ENCODE assay signal across 8 mouse cellular contexts in genomic region chr2:31759751-31760460, GRCm38 (mm10). TPM values are rescaled to one million over a fixed set of nuclear protein-coding genes. Genes with fewer than 3 reads are reported as not detected.
DNase-seq lines count a peak whose midpoint lies in the region; ATAC-seq and TF ChIP-seq lines count a peak whose summit lies in the region.

No protein-coding gene starts in this region.

- H3K4me2 ChIP-seq in hindbrain, embryonic 15.5 days, result peak overlapping the region; percentile 76
- H3K4me2 ChIP-seq in liver, embryonic 11.5 days, result peak overlapping the region; percentile 76
- peak overlapping the region; percentile 86 for H3K4me2 ChIP-seq in myocyte (ENCODE audit: low read depth)
- peak overlapping the region; percentile 95 for H3K4me2 ChIP-seq in stomach, embryonic 16.5 days (ENCODE audit: low read depth, low read length)

- H3K4me3 ChIP-seq in layer of hippocampus, adult 2 months, result peak overlapping the region; percentile 65
- H3K4me3 ChIP-seq in hindbrain, embryonic 15.5 days, result peak overlapping the region; percentile 49
- peak overlapping the region; percentile 67 for H3K4me3 ChIP-seq in liver, embryonic 11.5 days (ENCODE audit: low read depth, low read length)
- H3K4me3 ChIP-seq in myocyte, result peak overlapping the region; percentile 89
- H3K4me3 ChIP-seq in stomach, embryonic 16.5 days (replicated peaks; ENCODE audit: low read length), result peak overlapping the region; percentile 68

- peak overlapping the region; percentile 58 for H3K9ac ChIP-seq in hindbrain, embryonic 15.5 days
- peak overlapping the region; percentile 82 for H3K9ac ChIP-seq in liver, embryonic 11.5 days (ENCODE audit: low read depth, low read length)
- peak overlapping the region; percentile 88 for H3K9ac ChIP-seq in stomach, embryonic 16.5 days (ENCODE audit: low read length)

- no peak for TF ChIP-seq CTCF in layer of hippocampus, adult 2 months (conservative IDR thresholded peaks at IDR 0.05)

- no peaks in the 10 kb centered on the region for H3K36me3 ChIP-seq in hindbrain, embryonic 15.5 days
- no peaks in the 10 kb centered on the region for H3K36me3 ChIP-seq in liver, embryonic 11.5 days (ENCODE audit: control insufficient read depth, insufficient read depth, low read length)
- H3K36me3 ChIP-seq in myocyte (ENCODE audit: control insufficient read depth, insufficient read depth), result no peaks in the 10 kb centered on the region
- no peaks in the 10 kb centered on the region for H3K36me3 ChIP-seq in stomach, embryonic 16.5 days (ENCODE audit: control insufficient read depth, insufficient read depth, low read length)

- peak overlapping the region; percentile 92 for H3K27ac ChIP-seq in layer of hippocampus, adult 2 months
- peak overlapping the region; percentile 28 for H3K27ac ChIP-seq in hindbrain, embryonic 15.5 days (replicated peaks)
- H3K27ac ChIP-seq in liver, embryonic 11.5 days (ENCODE audit: low read depth, low read length), result peak overlapping the region; percentile 87
- peak overlapping the region; percentile 95 for H3K27ac ChIP-seq in stomach, embryonic 16.5 days (ENCODE audit: low read length)

- peak; percentile 66 for TF ChIP-seq POLR2A in myocyte (IDR thresholded peaks at IDR 0.05; ENCODE audit: insufficient read length, low read depth)

- peaks cover 51% of the 10 kb centered on the region for H3K4me1 ChIP-seq in hindbrain, embryonic 15.5 days (replicated peaks)
- peaks cover 35% of the 10 kb centered on the region for H3K4me1 ChIP-seq in liver, embryonic 11.5 days (replicated peaks; ENCODE audit: control insufficient read depth, insufficient read depth, low read length)
- peaks cover 35% of the 10 kb centered on the region for H3K4me1 ChIP-seq in stomach, embryonic 16.5 days (ENCODE audit: control insufficient read depth, insufficient read depth, low read length)

- peak in 1 of 2 experiments; percentile 51 for DNase-seq in layer of hippocampus, adult 2 months (ENCODE audit: low spot score in 2 of 2)
- no peak for DNase-seq in layer of hippocampus, adult 8-10 months (ENCODE audit: low spot score in 2 of 2)
- peak; percentile 35 for DNase-seq in cerebellum, adult 9-10 months
- DNase-seq in gastrocnemius, adult 18-20 months (ENCODE audit: low spot score), result peak; percentile 88
- DNase-seq in liver, embryonic 11.5 days (ENCODE audit: low spot score), result peak; percentile 89

- peaks cover 50% of the 10 kb centered on the region for H3K79me2 ChIP-seq in myocyte (ENCODE audit: control insufficient read depth, insufficient read depth)

- peak; percentile 83 for ATAC-seq in hindbrain, embryonic 15.5 days (ENCODE audit: low FRiP score, low read depth)
- ATAC-seq in liver, embryonic 11.5 days (replicated peaks; ENCODE audit: low FRiP score), result peak; percentile 91
- peak; percentile 94 for ATAC-seq in stomach, embryonic 16.5 days (ENCODE audit: insufficient read depth, low FRiP score)

- H3K27me3 ChIP-seq in hindbrain, embryonic 15.5 days, result no peaks in the 10 kb centered on the region
- no peaks in the 10 kb centered on the region for H3K27me3 ChIP-seq in liver, embryonic 11.5 days (replicated peaks; ENCODE audit: control insufficient read depth, insufficient read depth, low read length)
- no peaks in the 10 kb centered on the region for H3K27me3 ChIP-seq in myocyte (ENCODE audit: control insufficient read depth, insufficient read depth, insufficient read length)
- H3K27me3 ChIP-seq in stomach, embryonic 16.5 days (ENCODE audit: control insufficient read depth, insufficient read depth, low read length), result no peaks in the 10 kb centered on the region

- 1% methylated on average over 42 of the region's 42 CpGs for WGBS in hindbrain, embryonic 15.5 days
- WGBS in liver, embryonic 11.5 days, result under 1% methylated on average over 40 of the region's 42 CpGs
- under 1% methylated on average over 42 of the region's 42 CpGs for WGBS in stomach, embryonic 16.5 days

- H3ac ChIP-seq in myocyte (ENCODE audit: control insufficient read depth, insufficient read length), result peak overlapping the region; percentile 57

- H3K9me3 ChIP-seq in hindbrain, embryonic 15.5 days, result no peaks in the 10 kb centered on the region
- no peaks in the 10 kb centered on the region for H3K9me3 ChIP-seq in liver, embryonic 11.5 days (ENCODE audit: control insufficient read depth, low read length)
- H3K9me3 ChIP-seq in stomach, embryonic 16.5 days (replicated peaks; ENCODE audit: control insufficient read depth, low read length), result no peaks in the 10 kb centered on the region

TF ChIP-seq in myocyte, 11 proteins besides CTCF, POLR2A, EP300 and RAD21:
- TF ChIP-seq E2F4 (IDR thresholded peaks at IDR 0.05; ENCODE audit: insufficient read depth), result peak; percentile 48
- peak in 2 of 3 experiments; percentile 27 to 77 for TF ChIP-seq MYOG (IDR thresholded peaks at IDR 0.05; ENCODE audit: control insufficient read depth in 1 of 3, insufficient read depth in 1 of 3, insufficient read length in 2 of 3, low read depth in 2 of 3)
- no peak for TF ChIP-seq USF1 (IDR thresholded peaks at IDR 0.05; ENCODE audit: low read depth)
- TF ChIP-seq MYOD1 (IDR thresholded peaks at IDR 0.05; ENCODE audit: control insufficient read depth in 1 of 3, insufficient read length in 2 of 3, low read depth in 2 of 3), result peak in 2 of 3 experiments; percentile 33 to 64
- TF ChIP-seq TCF3 (IDR thresholded peaks at IDR 0.05; ENCODE audit: insufficient read length, low read depth), result no peak

RNA-seq across cellular contexts. Expression of gene Qrfp, which starts 50.5 kb away (rescaled TPM):
- not detected for total RNA-seq in layer of hippocampus, adult 2 months (2021)
- not detected for total RNA-seq in layer of hippocampus, adult 8-10 months (2022)
- total RNA-seq in gastrocnemius, adult 18-20 months (2021), result not detected
- 0.12 TPM in 1 of 2 replicates, not detected in the other for polyA plus RNA-seq in hindbrain, embryonic 15.5 days (2015; fragmentation: Nextera tagmentation; extraction: Ambion mirVana)
- 0.08 TPM in 1 of 2 replicates, not detected in the other for polyA plus RNA-seq in liver, embryonic 11.5 days (2014; fragmentation: Nextera tagmentation; extraction: Ambion mirVana)
- polyA plus RNA-seq in myocyte (2012; fragmentation: generic; extraction: Trizol), result 1.5 TPM
- polyA plus RNA-seq in stomach, embryonic 16.5 days (2015; fragmentation: Nextera tagmentation; extraction: Ambion mirVana), result 0.10 TPM in 1 of 2 replicates, not detected in the other

Comparison
In these comparisons a context has a peak if more than half of its experiments do, and no peak if none do; other contexts are left out.
1. DNase-seq: peak in cerebellum, adult 9-10 months (single experiment), gastrocnemius, adult 18-20 months (single experiment) and liver, embryonic 11.5 days (single experiment); none in layer of hippocampus, adult 8-10 months (0 of 2).
2. H3K27ac ChIP-seq: peak in every context shown above with its lines; median percentile 95 in stomach, embryonic 16.5 days; 92 in layer of hippocampus, adult 2 months; 87 in liver, embryonic 11.5 days; 28 in hindbrain, embryonic 15.5 days.
3. Peak in every context shown above with its lines, with median percentiles within 50 percentile points of each other: H3K4me3 ChIP-seq, ATAC-seq, H3K4me2 ChIP-seq and H3K9ac ChIP-seq.